8 mouse cellular contexts compared by ENCODE assay signal in the genomic region with DNA sequence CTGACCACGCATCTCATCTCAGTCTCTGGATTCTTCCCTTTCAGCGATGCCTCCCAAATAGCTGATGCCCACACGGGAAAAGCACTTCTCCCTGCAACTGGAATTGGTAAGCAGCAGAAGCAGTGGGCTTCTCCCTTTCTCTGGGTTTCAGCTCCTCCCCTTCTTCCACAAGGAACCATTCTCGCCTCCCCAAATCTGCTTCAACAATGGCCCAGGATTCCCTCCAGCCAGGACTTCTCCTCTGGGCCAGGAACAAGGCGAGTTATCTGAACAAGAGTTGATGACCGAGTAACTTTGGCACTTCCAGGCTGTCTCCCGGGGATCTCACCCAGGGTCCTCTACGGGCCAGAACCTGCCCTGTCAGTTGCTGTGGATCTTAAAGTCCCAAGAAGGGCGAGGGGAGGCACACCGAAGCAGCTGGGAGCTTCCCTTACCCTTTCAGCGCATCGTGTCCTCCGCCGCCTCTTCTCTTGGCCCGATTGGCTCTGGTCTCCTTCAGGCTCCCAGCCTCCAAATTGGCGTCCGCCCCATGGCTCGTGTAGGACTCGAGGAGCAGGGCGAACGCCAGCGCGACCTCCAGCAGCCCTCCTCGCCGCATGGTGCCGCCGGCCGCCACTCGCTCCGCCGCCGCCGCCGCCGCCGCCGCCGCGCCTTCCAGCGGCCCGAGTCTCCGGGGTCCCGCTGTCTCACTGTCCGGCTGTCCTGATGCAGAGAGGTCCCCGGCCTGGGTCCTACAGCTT. TPM values are rescaled to one million over a fixed set of nuclear protein-coding genes. Genes with fewer than 3 reads are reported as not detected.
DNase-seq lines count a peak whose midpoint lies in the region; ATAC-seq and TF ChIP-seq lines count a peak whose summit lies in the region.

TSS of gene Gm9913 (plus strand) at position 84 of the 740 bp plus-strand sequence.

- H3K36me3 ChIP-seq in intestine, postnatal 0 days (ENCODE audit: control insufficient read depth, insufficient read depth): no peaks in the 10 kb centered on the region
- 0 out of 2 replicates have a peak, but pooled peaks cover 8% of the 10 kb centered on the region for H3K36me3 ChIP-seq in lung, embryonic 14.5 days (ENCODE audit: insufficient read depth)

- H3K4me2 ChIP-seq in intestine, postnatal 0 days (replicated peaks; ENCODE audit: low read depth): peak within 1 kb of the TSS; percentile 68
- peak within 1 kb of the TSS; percentile 88 for H3K4me2 ChIP-seq in lung, embryonic 14.5 days

- no peak for TF ChIP-seq CTCF in intestine, postnatal 0 days (IDR thresholded peaks at IDR 0.05; ENCODE audit: low read depth)
- no peak for TF ChIP-seq CTCF in lung, embryonic 14.5 days (IDR thresholded peaks at IDR 0.05; ENCODE audit: low read depth)

- 3% methylated on average over 44 of the region's 45 CpGs for WGBS in intestine, postnatal 0 days
- WGBS in lung, embryonic 14.5 days: 1% methylated on average over 45 of the region's 45 CpGs

- H3K27ac ChIP-seq in intestine, postnatal 0 days (ENCODE audit: low read depth, low read length): peak within 1 kb of the TSS; percentile 71
- H3K27ac ChIP-seq in lung, embryonic 14.5 days (ENCODE audit: low read depth): peak within 1 kb of the TSS; percentile 94

- H3K27me3 ChIP-seq in intestine, postnatal 0 days (replicated peaks; ENCODE audit: control insufficient read depth, insufficient read depth, low read length): peaks cover 29% of the 10 kb centered on the region
- peaks cover 9% of the 10 kb centered on the region; the same call in 1 of the 2 replicates for H3K27me3 ChIP-seq in lung, embryonic 14.5 days (ENCODE audit: insufficient read depth, low read length)

- peak within 1 kb of the TSS; percentile 58 for H3K4me3 ChIP-seq in intestine, postnatal 0 days (ENCODE audit: low read depth, low read length)
- peak within 1 kb of the TSS; percentile 72 for H3K4me3 ChIP-seq in lung, embryonic 14.5 days (ENCODE audit: low read depth, low read length)

- H3K9me3 ChIP-seq in intestine, postnatal 0 days (ENCODE audit: control insufficient read depth): no peaks in the 10 kb centered on the region
- no peaks in the 10 kb centered on the region for H3K9me3 ChIP-seq in lung, embryonic 14.5 days (ENCODE audit: low read depth, low read length)

- no peaks in the 10 kb centered on the region for H3K4me1 ChIP-seq in intestine, postnatal 0 days (replicated peaks; ENCODE audit: control insufficient read depth, insufficient read depth, low read length)
- no peaks in the 10 kb centered on the region for H3K4me1 ChIP-seq in lung, embryonic 14.5 days (ENCODE audit: insufficient read depth)

- DNase-seq in layer of hippocampus, postnatal 36 days: peak; percentile 46
- DNase-seq in layer of hippocampus, adult 11-12 months (ENCODE audit: low spot score): no peak
- peak; percentile 77 for DNase-seq in embryo, embryonic 11 days
- DNase-seq in heart, adult 11 months: peak; percentile 98
- DNase-seq in lung, embryonic 14.5 days: peak; percentile 77
- peak; percentile 44 for DNase-seq in ovary, postnatal 14 days (ENCODE audit: low spot score)

- no peak for ATAC-seq in intestine, postnatal 0 days
- ATAC-seq in lung, embryonic 14.5 days (ENCODE audit: insufficient read depth): no peak; the same call in none of the 2 replicates
- no peak for ATAC-seq in CD4-positive, CD25-positive, alpha-beta regulatory T cell, adult 4 months

- peak within 1 kb of the TSS; percentile 58 for H3K9ac ChIP-seq in intestine, postnatal 0 days (ENCODE audit: low read depth, low read length)
- H3K9ac ChIP-seq in lung, embryonic 14.5 days: peak within 1 kb of the TSS; percentile 77

RNA-seq across cellular contexts. Expression of gene Gm9913, which starts in this region (rescaled TPM):
- total RNA-seq in layer of hippocampus, postnatal 36 days (2021): under 1 TPM; 0.27 to 0.56 TPM
- polyA plus RNA-seq in intestine, postnatal 0 days (2015; fragmentation: Nextera tagmentation; extraction: Ambion mirVana): 0.34 and 0.39 TPM in 2 replicates
- polyA plus RNA-seq in lung, embryonic 14.5 days (2014; fragmentation: Nextera tagmentation; extraction: Ambion mirVana): 0.42 and 0.68 TPM in 2 replicates
- polyA plus RNA-seq in CD4-positive, CD25-positive, alpha-beta regulatory T cell, adult 4 months (2017; shearing (Covaris generic)): not detected

Comparison
In these comparisons a context has a peak if more than half of its experiments do, and no peak if none do; other contexts are left out.
1. Peak in DNase-seq in layer of hippocampus, postnatal 36 days; RNA of the gene not detected or under 1 TPM.
2. Peak in DNase-seq, H3K4me3 ChIP-seq, H3K27ac ChIP-seq, H3K9ac ChIP-seq and H3K4me2 ChIP-seq in lung, embryonic 14.5 days; RNA of the gene not detected or under 1 TPM.